Mouse (Mus musculus): ENCODE results near the gene Mtmr12. TPM values are rescaled to one million over a fixed set of nuclear protein-coding genes. Genes with fewer than 3 reads are reported as not detected.

The Mtmr12 gene
- total and polyA plus RNA-seq, 2 experiments, result 3.4 to 6.5 TPM

DNA sequence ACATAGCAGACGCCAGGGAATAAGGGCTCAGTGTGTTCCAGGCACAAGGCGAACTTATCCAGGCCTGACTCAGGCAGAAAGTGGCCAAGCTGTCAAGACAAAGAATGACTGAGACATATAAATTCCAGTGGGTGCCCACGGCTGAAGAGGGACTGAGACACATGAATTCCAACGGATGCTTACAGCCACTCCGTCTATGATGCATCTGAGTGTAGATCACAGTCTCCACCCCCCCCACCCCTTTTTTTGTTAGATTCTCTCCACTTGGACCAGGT lies 80.6 kb downstream of the Mtmr12 start:
- no peak for DNase-seq (ENCODE audit: extremely low read depth, low read depth, low spot score)
- Histone ChIP-seq H3K36me3 (ENCODE audit: control insufficient read depth, insufficient read depth, low read length) (no peaks in the 10 kb centered on the region), H3K4me3 (ENCODE audit: insufficient read depth, low read depth, low read length) (no peak overlapping the region), H3K79me2 (ENCODE audit: control insufficient read depth, insufficient read depth, low read length) (no peaks in the 10 kb centered on the region), H3K27ac (replicated peaks; ENCODE audit: insufficient read depth, low read depth, low read length) (no peak overlapping the region), H3K4me1 (ENCODE audit: control insufficient read depth, insufficient read depth, low read length) (no peaks in the 10 kb centered on the region), H3K27me3 (ENCODE audit: control insufficient read depth, insufficient read depth, low read length) (no peaks in the 10 kb centered on the region), H3K9ac (ENCODE audit: low read depth, low read length) (no peak overlapping the region)
- no peak for TF ChIP-seq CTCF (IDR thresholded peaks at IDR 0.05; ENCODE audit: low read depth, low read length)
- no peak for TF ChIP-seq POLR2A (IDR thresholded peaks at IDR 0.05; ENCODE audit: extremely low read depth, insufficient read depth, low read length)
- 83% methylated on average over 5 of the region's 5 CpGs for WGBS

DNA sequence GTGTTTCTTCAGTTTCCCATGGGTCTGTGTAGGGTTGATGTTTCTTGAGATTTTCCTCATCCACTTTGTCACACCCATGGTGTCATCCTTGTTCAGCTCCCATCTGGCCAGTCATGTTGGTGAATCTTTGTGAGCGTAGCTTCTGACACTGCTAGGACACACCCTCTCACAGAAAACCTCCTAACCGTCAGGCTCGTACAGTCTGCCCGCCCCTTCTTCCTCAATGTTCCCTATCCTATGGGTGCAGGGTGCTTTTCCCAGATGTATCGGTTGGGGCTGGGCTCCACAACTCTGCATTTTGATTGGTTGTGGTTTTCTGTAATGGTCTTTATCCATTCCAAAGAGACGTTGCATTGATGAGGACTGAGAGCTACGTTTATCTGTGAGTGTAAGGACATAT lies 85.5 kb downstream of the Mtmr12 start:
- no peak overlapping the region for H3K9ac ChIP-seq (ENCODE audit: low read depth, low read length)
- no peak overlapping the region for H3K4me3 ChIP-seq (ENCODE audit: insufficient read depth, low read depth, low read length)
- no peaks in the 10 kb centered on the region for H3K79me2 ChIP-seq (ENCODE audit: control insufficient read depth, insufficient read depth, low read length)
- no peaks in the 10 kb centered on the region for H3K36me3 ChIP-seq (ENCODE audit: control insufficient read depth, insufficient read depth, low read length)
- no peaks in the 10 kb centered on the region for H3K4me1 ChIP-seq (ENCODE audit: control insufficient read depth, insufficient read depth, low read length)
- WGBS, result 95% methylated on average over 7 of the region's 7 CpGs
- no peak for DNase-seq (ENCODE audit: extremely low read depth, low read depth, low spot score)
- TF ChIP-seq CTCF (IDR thresholded peaks at IDR 0.05; ENCODE audit: low read depth, low read length), result no peak
- no peak for TF ChIP-seq POLR2A (IDR thresholded peaks at IDR 0.05; ENCODE audit: extremely low read depth, insufficient read depth, low read length)
- H3K27me3 ChIP-seq (ENCODE audit: control insufficient read depth, insufficient read depth, low read length), result no peaks in the 10 kb centered on the region
- H3K27ac ChIP-seq (replicated peaks; ENCODE audit: insufficient read depth, low read depth, low read length), result no peak overlapping the region

DNA sequence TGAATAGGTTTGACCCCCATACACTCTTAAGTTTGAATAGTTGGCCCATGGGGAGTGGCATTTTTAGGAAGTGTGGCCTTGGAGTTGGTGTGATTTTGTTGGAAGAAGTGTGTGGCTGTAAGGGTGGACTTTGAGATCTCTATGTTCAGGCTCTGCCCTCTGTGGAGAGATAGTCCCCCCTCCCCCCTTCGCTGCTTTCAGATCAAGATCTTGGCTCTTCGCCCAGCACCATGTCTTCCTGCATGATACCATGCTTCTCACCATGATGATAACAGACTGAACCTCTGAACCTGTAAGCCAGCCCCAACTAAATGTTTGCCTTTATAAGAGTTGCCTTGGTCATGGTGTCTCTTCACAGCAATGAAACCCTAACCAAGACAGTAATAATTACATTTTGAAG lies 86.9 kb downstream of the Mtmr12 start:
- Histone ChIP-seq H3K9ac (ENCODE audit: low read depth, low read length) (no peak overlapping the region), H3K4me3 (ENCODE audit: insufficient read depth, low read depth, low read length) (no peak overlapping the region), H3K36me3 (ENCODE audit: control insufficient read depth, insufficient read depth, low read length) (no peaks in the 10 kb centered on the region), H3K4me1 (ENCODE audit: control insufficient read depth, insufficient read depth, low read length) (no peaks in the 10 kb centered on the region), H3K27ac (replicated peaks; ENCODE audit: insufficient read depth, low read depth, low read length) (no peak overlapping the region), H3K27me3 (ENCODE audit: control insufficient read depth, insufficient read depth, low read length) (no peaks in the 10 kb centered on the region), H3K79me2 (ENCODE audit: control insufficient read depth, insufficient read depth, low read length) (no peaks in the 10 kb centered on the region)
- 93% methylated on average over 2 of the region's 2 CpGs for WGBS
- no peak for TF ChIP-seq CTCF (IDR thresholded peaks at IDR 0.05; ENCODE audit: low read depth, low read length)
- DNase-seq (ENCODE audit: extremely low read depth, low read depth, low spot score), result no peak

DNA sequence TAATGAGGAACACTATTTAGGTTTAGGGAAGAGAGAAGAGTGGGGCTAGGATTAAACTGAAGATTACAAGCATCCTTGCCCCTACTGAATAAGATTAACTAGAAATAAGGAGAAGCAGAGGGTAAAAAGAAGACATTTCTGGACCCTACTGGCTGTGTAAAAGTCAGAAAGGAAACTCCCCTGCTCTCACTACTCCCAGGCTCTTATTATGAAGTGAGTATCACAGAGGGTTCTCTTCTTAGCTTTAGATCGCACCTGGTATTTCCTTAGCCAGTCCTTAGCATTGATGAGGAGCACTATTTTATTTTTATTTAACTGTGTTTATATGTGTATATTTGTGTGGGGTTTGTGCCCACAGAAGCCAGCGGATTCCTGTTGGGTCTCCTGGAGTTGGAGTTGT lies 91.4 kb downstream of the Mtmr12 start:
- no peaks in the 10 kb centered on the region for H3K79me2 ChIP-seq (ENCODE audit: control insufficient read depth, insufficient read depth, low read length)
- no peaks in the 10 kb centered on the region for H3K4me1 ChIP-seq (ENCODE audit: control insufficient read depth, insufficient read depth, low read length)
- 78% methylated on average over 2 of the region's 2 CpGs for WGBS
- no peak overlapping the region for H3K4me3 ChIP-seq (ENCODE audit: insufficient read depth, low read depth, low read length)
- H3K36me3 ChIP-seq (ENCODE audit: control insufficient read depth, insufficient read depth, low read length), result no peaks in the 10 kb centered on the region
- no peak overlapping the region for H3K27ac ChIP-seq (replicated peaks; ENCODE audit: insufficient read depth, low read depth, low read length)
- DNase-seq (ENCODE audit: extremely low read depth, low read depth, low spot score), result no peak
- TF ChIP-seq POLR2A (IDR thresholded peaks at IDR 0.05; ENCODE audit: extremely low read depth, insufficient read depth, low read length) (no peak), CTCF (IDR thresholded peaks at IDR 0.05; ENCODE audit: low read depth, low read length) (no peak)
- no peaks in the 10 kb centered on the region for H3K27me3 ChIP-seq (ENCODE audit: control insufficient read depth, insufficient read depth, low read length)
- H3K9ac ChIP-seq (ENCODE audit: low read depth, low read length), result no peak overlapping the region

DNA sequence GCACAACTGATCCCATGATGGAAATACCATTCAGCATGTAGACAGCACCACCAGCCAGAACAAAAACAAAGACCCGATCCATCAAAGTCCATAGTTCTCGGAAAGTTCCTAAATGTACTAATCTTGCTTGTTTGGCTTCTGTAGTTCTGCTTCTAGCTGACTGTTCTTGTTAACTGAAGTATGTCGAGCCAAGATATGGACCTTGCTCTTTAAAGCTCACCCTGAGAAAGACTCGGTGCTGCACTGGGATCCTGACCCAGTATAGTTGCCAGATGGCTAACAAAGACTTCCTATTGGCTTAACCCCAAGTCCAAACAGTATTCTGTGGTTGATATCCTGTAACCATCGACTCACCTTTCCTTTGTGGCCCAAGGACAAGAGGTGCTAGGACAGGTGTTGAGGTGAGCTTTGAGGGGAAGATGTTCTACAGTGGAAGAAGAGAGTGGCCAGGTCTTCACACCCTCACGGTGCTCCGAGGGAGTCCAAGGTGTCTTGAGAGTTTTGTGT lies 93.5 kb downstream of the Mtmr12 start:
- Histone ChIP-seq H3K27ac (replicated peaks; ENCODE audit: insufficient read depth, low read depth, low read length) (no peak overlapping the region), H3K4me3 (ENCODE audit: insufficient read depth, low read depth, low read length) (no peak overlapping the region), H3K4me1 (ENCODE audit: control insufficient read depth, insufficient read depth, low read length) (no peaks in the 10 kb centered on the region), H3K79me2 (ENCODE audit: control insufficient read depth, insufficient read depth, low read length) (no peaks in the 10 kb centered on the region), H3K36me3 (ENCODE audit: control insufficient read depth, insufficient read depth, low read length) (no peaks in the 10 kb centered on the region), H3K9ac (ENCODE audit: low read depth, low read length) (no peak overlapping the region), H3K27me3 (ENCODE audit: control insufficient read depth, insufficient read depth, low read length) (no peaks in the 10 kb centered on the region)
- TF ChIP-seq CTCF (IDR thresholded peaks at IDR 0.05; ENCODE audit: low read depth, low read length) (no peak), POLR2A (IDR thresholded peaks at IDR 0.05; ENCODE audit: extremely low read depth, insufficient read depth, low read length) (no peak)
- 64% methylated on average over 7 of the region's 7 CpGs for WGBS
- no peak for DNase-seq (ENCODE audit: extremely low read depth, low read depth, low spot score)

DNA sequence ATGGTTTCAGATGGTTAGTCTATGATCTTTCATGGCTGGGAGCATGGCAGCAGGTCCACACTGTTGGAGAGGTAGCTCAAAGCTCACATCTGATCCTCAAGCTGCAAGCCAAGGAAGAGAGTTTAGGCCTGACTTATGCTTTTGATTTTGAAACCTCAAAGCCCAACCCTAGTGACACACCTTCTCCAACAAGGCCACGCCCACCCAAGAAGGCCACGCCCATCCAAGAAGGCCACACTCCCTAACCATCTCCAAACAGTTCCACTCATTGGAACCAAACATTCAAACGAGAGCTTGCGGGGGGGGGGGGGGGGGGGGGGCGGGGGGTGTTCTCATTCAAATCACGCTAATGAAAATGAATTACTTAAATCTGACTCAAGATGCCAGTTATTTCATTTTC lies 96.9 kb downstream of the Mtmr12 start:
- Histone ChIP-seq H3K4me1 (ENCODE audit: control insufficient read depth, insufficient read depth, low read length) (no peaks in the 10 kb centered on the region), H3K79me2 (ENCODE audit: control insufficient read depth, insufficient read depth, low read length) (no peaks in the 10 kb centered on the region), H3K4me3 (ENCODE audit: insufficient read depth, low read depth, low read length) (no peak overlapping the region), H3K27me3 (ENCODE audit: control insufficient read depth, insufficient read depth, low read length) (no peaks in the 10 kb centered on the region), H3K9ac (ENCODE audit: low read depth, low read length) (no peak overlapping the region), H3K36me3 (ENCODE audit: control insufficient read depth, insufficient read depth, low read length) (no peaks in the 10 kb centered on the region), H3K27ac (replicated peaks; ENCODE audit: insufficient read depth, low read depth, low read length) (no peak overlapping the region)
- WGBS, result 77% methylated on average over 6 of the region's 6 CpGs
- DNase-seq (ENCODE audit: extremely low read depth, low read depth, low spot score), result no peak
- TF ChIP-seq CTCF (IDR thresholded peaks at IDR 0.05; ENCODE audit: low read depth, low read length), result no peak
- TF ChIP-seq POLR2A (IDR thresholded peaks at IDR 0.05; ENCODE audit: extremely low read depth, insufficient read depth, low read length), result no peak

All from liver, adult 2 months (tissue).